Mouse (Mus musculus) c-Kit-positive CD71-positive TER-119-positive erythroid progenitor cells, embryonic 14.5 days (primary cell): ENCODE measurements at regions not wholly inside any gene's neighbourhood (a gene's known extent, or its start where the extent isn't known, plus 50 kb on each side); places are given as distances from the start of the nearest gene placed in this dataset.
"Not testable (repeated sequence)": the region's sequence is repeated elsewhere in the genome, so short reads cannot be mapped to it uniquely, and the experiment has no call there.

Experiments
- DNase-seq: peaks from one replicate; pipeline ENCODE4 v3.0.0-alpha.2; 2013; ENCODE audit warnings: low spot score

GRCm38 (mm10) chr1:95397188-95397587 is 83.8 kb downstream of the Fam174a start:
- DNase-seq: no peak

GRCm38 (mm10) chr1:95399764-95400163 is 86.3 kb downstream of the Fam174a start:
- no peak for DNase-seq

- DNase-seq: no peak
Measured at GRCm38 (mm10) chr1:95422253-95422652, 108.8 kb downstream of the Fam174a start.

- no peak for DNase-seq
Measured at GRCm38 (mm10) chr1:95425420-95425819, 112.0 kb downstream of the Fam174a start.

DNA sequence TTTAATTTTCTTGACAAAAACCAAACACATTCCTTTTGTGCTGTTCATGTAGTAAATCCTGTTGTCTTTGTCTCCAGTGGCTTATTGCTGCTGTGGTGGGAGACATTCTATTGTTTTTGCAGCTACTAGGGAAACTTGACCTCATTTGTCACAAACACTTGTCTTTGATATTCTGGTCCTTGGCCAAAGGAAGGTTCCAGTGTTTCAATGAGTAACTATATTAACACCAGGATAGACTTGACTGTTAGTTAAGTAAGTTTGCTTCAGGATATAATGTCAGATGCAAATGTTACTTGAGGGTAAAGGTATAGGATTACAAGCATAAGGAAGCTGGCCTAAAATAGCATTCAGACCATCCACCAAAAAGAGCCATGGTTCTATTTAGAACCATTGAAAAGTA is 123.7 kb downstream of the Fam174a start:
- DNase-seq: no peak

DNA sequence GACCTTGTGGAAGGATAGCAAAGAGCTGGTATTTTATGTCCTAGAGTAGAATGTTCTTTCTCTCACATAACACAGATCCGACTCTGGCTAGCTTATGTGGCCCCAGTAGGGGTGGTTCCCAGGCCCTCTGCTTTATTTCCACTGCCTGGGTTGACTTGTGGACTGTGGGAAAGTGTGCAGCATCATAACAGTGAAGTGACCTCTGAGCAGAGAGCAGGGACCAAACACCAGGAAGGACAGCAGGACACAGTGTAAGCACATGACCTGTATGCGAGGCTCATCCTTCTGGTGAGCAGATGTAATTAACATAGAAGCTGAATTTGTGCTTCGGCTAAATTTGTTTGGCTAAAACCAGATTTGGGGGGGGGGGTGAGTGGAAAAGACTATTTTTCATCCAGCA is 132.1 kb downstream of the Fam174a start:
- DNase-seq: no peak

DNA sequence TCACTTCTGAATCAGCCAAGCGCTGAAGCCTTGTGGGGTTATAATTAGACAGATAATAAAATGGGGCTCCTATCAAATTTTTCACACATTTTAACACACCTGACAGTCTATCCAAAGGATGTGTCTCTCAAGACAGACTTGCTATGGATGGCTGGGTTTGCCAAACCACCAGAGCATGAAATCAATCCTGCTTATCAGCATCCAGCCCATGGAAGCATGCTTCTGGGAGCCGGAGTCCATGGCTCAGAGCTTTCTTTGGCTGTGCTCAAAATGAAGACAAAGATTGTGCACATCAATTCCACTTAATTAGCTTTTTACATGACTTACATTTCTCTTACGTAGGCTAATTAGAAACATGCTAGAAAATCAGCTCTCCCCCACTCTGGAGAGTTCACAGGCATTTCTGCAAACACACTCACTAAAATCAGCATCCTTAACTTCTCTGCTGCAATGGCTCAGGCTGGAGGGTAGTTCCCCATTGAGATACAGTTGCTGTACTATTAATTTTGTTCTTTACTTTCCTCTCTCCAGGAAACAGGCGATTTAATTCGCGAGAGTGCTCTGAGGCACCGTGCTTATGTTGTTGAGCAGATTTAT is 135.6 kb downstream of the Fam174a start:
- no peak for DNase-seq

DNA sequence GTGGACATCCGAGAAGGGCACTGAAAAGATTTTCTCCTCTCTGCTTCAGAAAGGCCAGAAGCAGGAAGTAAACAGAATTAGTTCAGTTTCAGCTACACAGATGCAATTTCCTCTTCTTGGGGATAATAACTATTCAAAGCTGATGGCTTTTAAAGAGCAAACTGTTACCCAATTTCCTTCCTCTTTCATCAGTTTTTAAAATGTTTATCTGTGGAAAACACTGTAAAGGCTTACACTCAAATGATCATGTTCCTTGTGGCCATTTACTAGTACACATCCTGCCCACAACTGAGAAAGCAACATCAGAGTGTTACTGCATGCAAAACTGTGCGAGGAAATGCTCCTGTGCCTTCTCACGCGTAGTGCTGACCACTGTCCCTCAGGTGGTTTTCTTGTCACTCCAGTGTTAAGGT is 137.5 kb downstream of the Fam174a start:
- no peak for DNase-seq

DNA sequence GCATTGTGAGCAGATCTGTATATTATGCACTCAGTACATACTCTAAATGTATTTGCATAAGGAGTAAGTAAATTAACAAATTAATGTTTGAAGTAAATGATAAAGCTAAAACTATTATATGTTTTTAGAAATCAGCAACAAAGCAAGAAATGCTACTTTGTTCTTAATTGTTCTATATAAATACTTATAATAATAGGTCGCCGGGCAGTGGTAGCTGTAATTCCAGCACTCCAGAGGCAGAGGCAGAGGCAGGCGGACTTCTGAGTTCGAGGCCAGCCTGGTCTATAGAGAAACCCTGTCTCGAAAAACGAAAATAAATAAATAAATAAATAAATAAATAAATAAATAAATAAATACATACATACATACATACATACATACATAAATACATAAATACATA is 138.3 kb downstream of the Fam174a start:
- DNase-seq: peak; percentile 66

- no peak for DNase-seq
Measured at GRCm38 (mm10) chr1:95454246-95454645, 140.8 kb downstream of the Fam174a start.

GRCm38 (mm10) chr1:95459355-95459754 is 145.9 kb downstream of the Fam174a start:
- no peak for DNase-seq

DNA sequence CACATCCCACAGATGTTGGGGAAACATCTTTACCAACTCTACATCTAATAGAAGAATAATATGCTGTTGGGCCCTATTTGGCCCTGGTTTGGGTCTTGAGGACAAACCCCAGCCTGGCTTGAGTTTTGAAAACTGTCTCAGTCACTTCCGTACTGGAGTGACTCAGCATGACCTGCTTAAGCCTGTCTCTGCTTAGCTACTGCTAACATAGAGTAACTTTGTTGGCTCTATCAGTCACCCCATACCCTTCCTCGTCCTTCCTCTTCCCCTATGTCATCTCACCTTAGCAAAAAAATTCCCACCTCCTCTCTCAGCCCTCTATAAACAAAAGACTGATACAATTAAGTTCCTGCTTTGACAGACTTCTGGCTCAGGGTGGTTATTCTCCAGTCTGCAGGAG is 154.7 kb downstream of the Fam174a start:
- DNase-seq: no peak

DNA sequence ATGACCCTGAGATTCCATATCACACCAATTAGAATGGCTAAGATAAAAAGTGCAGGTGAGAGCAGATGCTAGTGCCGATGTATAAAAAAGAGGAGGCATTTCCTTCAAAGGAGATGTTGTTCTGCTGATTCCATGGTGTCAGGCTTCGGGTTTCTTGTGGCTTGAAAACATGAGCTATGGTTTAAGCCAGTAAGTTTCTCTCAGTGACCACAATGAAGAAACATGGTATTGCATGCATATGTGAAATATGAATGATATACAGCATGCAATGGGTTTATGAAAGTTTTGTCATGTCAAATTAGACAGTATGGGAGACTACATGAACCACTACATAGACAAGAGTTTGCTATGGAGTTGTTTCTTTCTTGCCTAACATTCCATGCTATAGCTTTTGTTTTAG is 155.3 kb downstream of the Fam174a start:
- no peak for DNase-seq

- no peak for DNase-seq
Measured at GRCm38 (mm10) chr1:95470491-95470890, 157.1 kb downstream of the Fam174a start.

- no peak for DNase-seq
Measured at GRCm38 (mm10) chr1:95493004-95493403, 174.4 kb downstream of the St8sia4 start.

- DNase-seq: not testable (repeated sequence)
Measured at GRCm38 (mm10) chr1:95500671-95501070, 166.7 kb downstream of the St8sia4 start.

GRCm38 (mm10) chr1:95508718-95509117 is 158.7 kb downstream of the St8sia4 start:
- DNase-seq: no peak

DNA sequence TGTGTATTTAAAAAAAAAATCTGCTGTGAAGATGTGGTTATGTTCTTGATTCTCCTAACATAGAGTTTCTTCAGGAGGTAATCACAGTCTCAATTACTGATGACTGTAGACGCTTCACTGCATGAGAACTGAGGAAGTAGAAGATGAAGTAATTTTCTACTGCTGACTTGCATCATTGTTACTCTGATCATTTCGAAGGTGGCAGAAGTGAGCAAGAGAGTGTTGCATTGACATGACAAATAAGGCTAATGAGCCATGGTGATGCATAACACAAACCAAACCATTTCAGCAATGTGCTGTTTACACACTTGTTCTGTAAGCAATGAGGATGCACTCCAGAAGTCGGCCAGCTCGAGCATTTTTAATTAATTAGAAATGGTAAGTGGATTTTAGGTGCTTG is 138.6 kb downstream of the St8sia4 start:
- no peak for DNase-seq

GRCm38 (mm10) chr1:95531017-95531416 is 136.4 kb downstream of the St8sia4 start:
- DNase-seq: no peak
